Mouse (Mus musculus) adrenal gland, postnatal 25 days (tissue): ENCODE data around the gene Chid1. TPM values are rescaled to one million over a fixed set of nuclear protein-coding genes. Genes with fewer than 3 reads are reported as not detected.

Experiments used
- DNase-seq: peaks from one replicate; pipeline ENCODE4 v3.0.0; 2021; ENCODE audit warnings: mixed read lengths
- long read RNA-seq: library from polyadenylated mRNA; stranded (forward); transcript quantifications from one replicate; pipeline ENCODE4 v2.0.0, GENCODE M21; 2021
- total RNA-seq: library from RNA; stranded (reverse); gene quantifications from 2 replicates; pipeline ENCODE4 v1.2.3, GENCODE M21; 2021

Gene Chid1
- 50.5 and 57.8 TPM in 2 replicates for total RNA-seq
- long read RNA-seq, full-length matches to known transcripts: 78 of 101 reads
- long read RNA-seq, partial matches to known transcripts: 8 of 101 reads
- long read RNA-seq, other reads (novel, unspliced or antisense): 15 of 101 reads

GRCm38 (mm10) chr7:141539556-141540311, at the start of gene Chid1:
Gene Chid1 (minus strand): TSS chr7:141539857.
- DNase-seq: peak; percentile 99

DNA sequence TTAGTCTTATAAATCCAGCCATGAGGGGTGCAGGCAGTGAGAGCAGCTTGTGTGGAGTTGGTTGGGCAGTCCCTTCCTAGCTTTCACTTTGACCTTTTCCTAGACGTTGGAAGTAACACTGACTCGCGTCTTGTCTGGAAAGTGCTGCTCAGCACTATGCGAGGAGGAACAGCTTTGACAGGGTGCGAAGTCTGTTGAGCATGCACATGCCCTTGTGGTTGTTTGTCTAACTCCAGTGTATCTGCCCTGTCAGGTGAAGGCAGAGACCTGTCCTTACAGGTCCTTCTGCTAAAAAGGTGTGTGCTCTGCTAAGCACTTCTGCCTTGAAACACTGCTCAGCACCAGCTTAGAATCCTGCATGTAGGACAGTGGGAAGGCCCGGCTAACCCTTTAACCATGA, 49.2 kb upstream of the Chid1 start:
- no peak for DNase-seq

DNA sequence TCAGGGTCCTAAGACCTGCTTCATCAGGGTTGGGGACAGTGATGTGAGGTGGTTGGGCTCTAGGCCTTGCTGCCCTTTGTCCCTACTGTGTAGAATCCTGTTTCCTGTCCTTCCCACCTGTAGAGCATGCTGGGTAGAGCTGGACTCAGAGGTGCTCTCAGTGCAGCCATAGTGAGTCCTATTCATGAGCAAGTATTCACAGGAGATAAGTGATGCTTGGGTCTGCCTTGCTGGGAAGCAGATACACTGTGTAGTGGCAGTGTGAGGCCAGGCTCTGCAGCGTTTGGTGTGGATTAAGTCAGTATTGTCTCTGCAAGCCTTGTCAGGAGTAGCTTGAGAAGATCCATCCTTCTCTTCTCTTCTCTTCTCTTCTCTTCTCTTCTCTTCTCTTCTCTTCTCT, 46.2 kb upstream of the Chid1 start:
- no peak for DNase-seq

- no peak for DNase-seq
Measured at GRCm38 (mm10) chr7:141585288-141585687, 45.6 kb upstream of the Chid1 start.

DNA sequence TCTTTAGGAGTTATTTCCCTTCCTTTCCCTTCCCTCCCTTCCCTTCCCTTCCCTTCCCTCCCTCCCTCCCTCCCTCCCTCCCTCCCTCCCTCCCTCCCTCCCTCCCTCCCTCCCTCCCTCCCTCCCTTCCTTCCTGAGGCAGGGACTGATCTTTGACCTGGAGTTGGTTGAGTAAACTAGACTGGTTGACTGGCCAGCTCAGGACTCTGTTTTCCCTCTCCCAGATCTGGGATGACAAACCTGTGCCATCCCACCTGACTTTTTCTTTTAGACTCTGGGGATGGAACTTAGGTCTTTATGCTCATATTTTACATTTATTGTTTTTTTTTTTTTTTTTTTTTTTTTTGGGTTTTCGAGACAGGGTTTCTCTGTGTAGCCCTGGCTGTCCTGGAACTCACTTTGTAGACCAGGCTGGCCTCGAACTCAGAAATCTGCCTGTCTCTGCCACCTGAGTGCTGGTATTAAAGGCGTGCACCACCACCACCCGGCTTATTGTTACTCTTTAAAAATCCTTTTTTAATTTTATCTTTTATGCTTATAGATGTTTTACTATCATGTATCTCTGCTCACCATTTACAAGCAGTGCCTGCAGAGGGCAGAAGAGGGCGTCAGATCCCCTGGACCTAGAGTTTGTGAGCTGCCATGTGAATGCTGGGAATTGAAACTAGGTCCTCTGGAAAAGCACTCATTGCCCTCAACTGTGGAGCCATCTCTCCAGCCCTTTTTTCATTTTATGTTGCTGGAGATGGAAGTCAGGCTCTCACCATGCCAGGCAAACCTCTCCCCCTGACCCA, 44.6 kb upstream of the Chid1 start:
- no peak for DNase-seq

- no peak for DNase-seq
Measured at GRCm38 (mm10) chr7:141581323-141581722, 41.7 kb upstream of the Chid1 start.

DNA sequence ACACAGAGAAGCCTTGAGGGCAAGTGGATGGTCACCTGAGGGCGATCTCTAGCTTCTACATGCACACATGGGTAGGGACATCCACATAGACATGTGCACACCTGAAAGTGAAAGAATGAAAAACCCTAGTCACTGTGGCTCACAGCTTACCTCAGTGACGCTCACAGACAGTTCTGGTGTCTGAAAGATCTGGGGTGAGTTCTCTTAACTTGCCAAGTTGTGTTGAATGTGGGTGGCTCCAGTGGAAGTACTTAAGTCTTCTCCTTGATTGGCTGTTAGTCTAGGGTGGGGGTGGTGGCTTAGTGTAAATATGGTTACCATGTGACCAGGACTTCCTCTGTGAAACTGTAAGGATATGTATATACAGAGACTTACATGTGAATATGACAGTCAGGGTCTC, 39.3 kb upstream of the Chid1 start:
- no peak for DNase-seq

GRCm38 (mm10) chr7:141578511-141578910, 38.9 kb upstream of the Chid1 start:
- DNase-seq: no peak

- no peak for DNase-seq
Measured at GRCm38 (mm10) chr7:141577801-141578200, 38.1 kb upstream of the Chid1 start.

DNA sequence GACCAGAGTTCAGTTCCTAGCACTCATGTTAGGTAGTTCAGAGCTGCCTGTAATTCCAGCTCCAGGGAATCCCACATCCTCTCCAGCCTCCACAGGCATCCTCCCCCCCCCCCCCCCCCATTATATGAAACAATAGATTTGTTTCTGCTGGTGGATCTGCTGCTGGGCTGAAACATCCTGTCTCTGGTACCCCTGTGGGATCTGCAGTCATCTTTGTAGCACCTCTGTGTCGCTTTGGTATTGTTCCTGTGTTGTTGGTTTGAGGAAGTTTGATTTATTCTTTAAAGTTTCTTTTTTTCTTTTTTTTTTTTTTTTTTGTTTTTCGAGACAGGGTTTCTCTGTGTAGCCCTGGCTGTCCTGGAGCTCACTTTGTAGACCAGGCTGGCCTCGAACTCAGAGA, 35.8 kb upstream of the Chid1 start:
- DNase-seq: no peak

- no peak for DNase-seq
Measured at GRCm38 (mm10) chr7:141574041-141574440, 34.4 kb upstream of the Chid1 start.

DNA sequence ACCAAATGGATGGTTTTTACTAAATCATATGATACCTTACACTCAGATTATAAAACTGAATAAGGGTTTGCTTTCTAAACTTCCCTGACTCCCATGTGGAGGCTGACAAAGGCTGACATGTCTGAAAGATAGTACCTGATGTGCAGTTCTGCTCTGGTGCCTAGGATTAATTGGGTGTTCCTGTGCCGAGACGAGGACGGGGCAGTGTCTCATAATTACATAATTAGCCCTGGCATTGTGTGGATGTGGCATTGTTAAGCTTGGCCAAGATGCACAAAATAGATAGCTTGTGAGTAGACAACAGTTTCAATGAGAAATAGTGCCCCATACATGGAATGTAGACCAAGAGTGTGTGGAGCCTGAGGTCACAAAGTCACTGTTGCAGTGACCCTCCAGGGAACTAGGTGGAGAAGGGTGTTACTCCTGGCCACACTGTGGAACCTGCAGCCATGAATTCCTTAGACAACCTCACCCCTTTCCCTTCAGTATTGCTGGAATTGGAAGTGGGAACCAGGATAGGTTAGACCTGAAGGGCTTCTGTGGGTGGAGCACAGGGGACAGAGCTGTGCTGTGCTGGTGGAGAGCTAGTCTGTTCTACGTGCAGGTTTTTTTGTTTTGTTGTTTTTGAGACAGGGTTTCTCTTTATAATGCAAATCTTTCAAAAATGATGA, 31.1 kb upstream of the Chid1 start:
- no peak for DNase-seq

DNA sequence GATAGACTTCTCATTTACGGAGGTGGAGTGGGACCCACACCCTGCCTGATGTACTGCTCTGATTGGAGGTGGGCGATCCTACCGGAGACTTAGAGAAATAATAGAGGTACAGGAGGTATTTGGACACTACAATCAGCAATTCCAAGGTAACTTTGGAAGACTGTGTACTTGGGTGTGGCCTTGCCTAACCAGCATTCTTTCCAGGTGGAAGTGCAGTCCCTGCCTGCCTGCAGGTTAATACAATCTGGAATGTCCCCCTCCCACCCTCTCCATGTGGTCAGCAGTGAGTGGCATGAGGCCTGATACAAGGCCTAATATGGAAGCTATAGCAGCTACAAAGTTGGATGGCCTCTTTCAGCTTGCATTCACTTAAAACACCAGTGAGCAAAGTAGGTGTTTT, 30.3 kb upstream of the Chid1 start:
- no peak for DNase-seq

GRCm38 (mm10) chr7:141569283-141569803, 29.7 kb upstream of the Chid1 start:
- no peak for DNase-seq

DNA sequence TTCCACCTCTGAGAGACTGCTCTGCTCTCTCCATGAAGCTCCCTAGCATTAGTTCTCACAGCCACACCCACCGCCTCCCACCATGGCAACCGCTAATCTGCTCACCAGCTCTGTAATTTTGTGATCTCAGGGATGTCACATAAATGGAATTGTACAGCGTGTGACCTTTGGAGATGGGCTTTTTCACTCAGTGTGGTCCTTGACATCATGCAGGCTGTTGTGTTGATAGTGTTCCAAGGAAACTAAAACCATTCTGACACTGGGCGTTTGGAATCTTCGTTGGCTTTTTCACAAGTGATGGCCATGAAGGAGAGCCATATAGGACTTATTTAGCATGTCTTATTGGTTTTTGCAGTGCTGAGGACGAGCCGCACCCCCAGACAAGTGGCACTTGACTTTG, 26.9 kb upstream of the Chid1 start:
- no peak for DNase-seq

DNA sequence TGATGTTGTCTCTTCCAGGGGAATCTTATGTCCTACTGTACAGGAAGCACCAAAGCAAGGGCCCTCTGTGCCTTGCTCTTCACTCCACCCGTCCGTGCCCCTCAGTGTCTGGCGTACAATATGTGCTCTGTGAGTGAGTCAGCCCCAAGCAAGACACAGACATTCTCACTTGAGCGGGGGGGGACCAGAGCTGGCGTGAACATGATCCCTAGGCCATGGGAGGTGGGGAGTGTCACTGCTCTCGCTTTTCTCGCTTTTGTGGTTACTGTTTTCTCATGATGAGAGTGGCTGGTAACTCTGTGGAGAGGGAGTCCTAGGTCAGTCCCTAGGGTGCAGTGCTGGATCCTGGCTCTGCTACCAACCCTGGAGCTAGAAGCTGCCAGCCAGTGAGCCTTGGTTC, 24.9 kb upstream of the Chid1 start:
- DNase-seq: no peak

- peak; percentile 56 for DNase-seq
Measured at GRCm38 (mm10) chr7:141562852-141563427, 23.3 kb upstream of the Chid1 start.

DNA sequence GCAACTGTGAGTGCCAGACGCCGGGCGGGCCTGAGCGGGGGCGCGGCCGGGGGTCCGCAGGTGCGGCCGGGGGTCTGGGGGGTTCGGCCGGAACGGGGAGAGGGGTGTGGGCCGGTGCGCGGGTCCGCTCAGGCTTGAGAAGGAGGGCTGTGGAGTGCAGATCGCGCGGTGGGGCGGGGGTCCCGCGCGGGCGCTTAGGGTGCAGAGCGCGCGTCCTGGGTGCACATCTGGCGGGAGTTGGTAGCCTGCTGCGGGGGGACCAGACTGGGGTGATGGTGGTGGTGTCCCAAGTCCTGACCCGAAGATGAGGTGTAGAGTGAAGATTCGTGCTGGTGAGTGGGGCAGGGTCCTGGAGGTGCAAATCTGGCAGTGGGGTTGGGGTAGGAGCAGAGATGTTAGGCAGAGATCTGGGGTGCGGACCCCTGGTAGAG, 22.8 kb upstream of the Chid1 start:
- DNase-seq: peak; percentile 27

- DNase-seq: peak; percentile 94
Measured at GRCm38 (mm10) chr7:141561682-141562391, 22.2 kb upstream of the Chid1 start, which contains the start of gene Ap2a2. Gene Ap2a2 (plus strand): TSS chr7:141562173.

DNA sequence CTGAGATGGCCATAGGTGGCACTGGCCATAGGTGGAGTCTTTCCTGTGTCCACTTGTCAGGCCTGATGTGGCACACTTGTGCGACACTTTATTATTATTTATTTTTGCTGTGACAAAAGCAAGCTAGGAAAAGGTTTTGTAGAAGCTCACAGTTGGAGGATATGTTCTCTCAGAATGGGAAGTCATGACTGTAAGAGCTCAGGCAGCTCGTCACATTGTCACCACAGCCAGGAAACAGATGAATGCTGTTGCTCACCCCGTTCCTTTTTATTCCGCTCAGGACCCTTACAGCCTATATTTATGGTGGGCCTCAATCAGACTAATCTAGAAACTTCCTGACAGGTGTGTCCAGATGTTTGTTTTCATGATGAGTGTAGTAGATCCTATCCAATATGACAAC, 20.8 kb upstream of the Chid1 start:
- no peak for DNase-seq

DNA sequence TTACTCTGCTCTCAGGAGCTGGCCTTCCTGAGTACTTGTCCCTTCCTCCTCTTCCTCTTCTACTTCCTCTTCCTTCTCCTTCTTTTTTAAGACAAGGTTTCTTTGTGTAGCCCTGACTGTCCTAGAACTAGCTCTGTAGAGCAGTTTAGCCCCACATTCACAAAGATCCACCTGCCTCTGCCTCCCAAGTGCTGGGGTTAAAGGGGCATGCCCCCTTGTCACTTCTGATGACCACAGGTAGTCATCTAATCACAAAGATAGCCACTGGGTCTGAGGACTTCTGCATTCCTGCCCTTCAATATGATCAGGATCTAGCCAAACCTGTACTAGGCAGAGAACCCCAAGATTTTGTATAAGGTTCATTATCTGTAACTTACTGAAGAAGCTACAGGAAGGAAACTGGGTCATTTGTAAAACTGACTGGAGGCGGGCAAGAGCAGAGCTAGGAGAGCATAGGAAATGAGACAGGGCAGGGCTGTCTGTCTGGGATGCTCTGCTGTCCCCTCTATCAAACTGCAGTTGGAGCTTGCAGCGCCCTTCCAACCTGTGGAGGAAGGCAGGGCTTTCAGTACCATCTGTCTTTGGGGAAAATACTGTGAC, 20.2 kb upstream of the Chid1 start:
- DNase-seq: no peak
